Mouse (Mus musculus) spleen, adult 2 months (tissue): ENCODE measurements around the gene Tnpo2.

Experiments used
- CTCF ChIP-seq: fragments of 200-500 bp; IDR thresholded peaks from 2 replicates; pipeline ENCODE4 v1.5.1; 2011; ENCODE audit warnings: mild to moderate bottlenecking, inconsistent platforms; ENCODE audit not compliant: insufficient read depth, insufficient read length, insufficient replicate concordance; ENCODE audit errors: extremely low read depth
- POLR2A ChIP-seq: fragments of 200-500 bp; IDR thresholded peaks from 2 replicates; pipeline ENCODE4 v1.6.1; 2011; ENCODE audit warnings: low read depth, low read length, inconsistent platforms

DNA sequence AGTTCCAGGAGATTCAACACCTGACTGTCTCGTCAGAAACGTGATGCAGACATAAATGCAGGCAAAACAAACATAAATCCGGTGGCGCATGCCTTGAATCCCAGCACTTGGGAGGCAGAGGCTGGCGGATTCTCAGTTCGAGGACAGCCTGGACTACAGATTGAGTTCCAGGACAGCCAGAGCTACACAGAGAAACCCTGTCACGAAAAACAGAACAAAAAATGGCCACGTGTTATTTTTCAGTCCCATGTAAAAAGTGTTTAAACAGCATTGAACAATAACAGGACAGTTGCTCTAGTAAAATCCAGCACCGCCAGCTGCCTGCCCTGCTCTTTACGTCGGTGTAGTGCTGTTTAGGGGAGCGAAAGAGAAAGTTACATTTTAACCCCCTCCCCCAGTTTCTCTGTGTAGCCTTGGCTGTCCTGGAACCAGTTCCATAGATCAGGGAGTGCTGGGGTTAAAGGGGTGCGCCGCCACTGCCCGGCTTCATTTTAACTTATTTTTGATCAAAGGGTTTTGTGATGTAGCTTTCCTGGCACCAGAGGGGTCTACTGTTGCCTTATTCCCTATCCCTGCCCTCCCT is 896 bp upstream of the Tnpo2 start:
- TF ChIP-seq POLR2A (no peak), CTCF (no peak)
